Mouse (Mus musculus): ENCODE measurements at regions not wholly inside any gene's neighbourhood (a gene's known extent, or its start where the extent isn't known, plus 50 kb on each side); places are given as distances from the start of the nearest gene placed in this dataset.

GRCm38 (mm10) chr8:76127486-76127885 lies 679.0 kb downstream of the Iqcm start:
- ATAC-seq (ENCODE audit: insufficient read depth) (no peak), DNase-seq (ENCODE audit: low read depth in 3 of 3, low spot score in 3 of 3) (no peak)
- Histone ChIP-seq H3K27me3 (ENCODE audit: control insufficient read depth, insufficient read depth, low read length) (no peaks in the 10 kb centered on the region), H3K27ac (no peak overlapping the region), H3K9me3 (ENCODE audit: control insufficient read depth, low read length) (no peaks in the 10 kb centered on the region), H3K36me3 (replicated peaks; ENCODE audit: control insufficient read depth, insufficient read depth, low read depth) (no peaks in the 10 kb centered on the region), H3K4me3 (ENCODE audit: insufficient read depth in 1 of 2, low read depth in 2 of 2, low read length in 2 of 2) (no peak overlapping the region), H3K4me1 (replicated peaks; ENCODE audit: control insufficient read depth in 2 of 2, insufficient read depth in 2 of 2, low read length in 1 of 2) (no peaks in the 10 kb centered on the region), H3K9ac (replicated peaks) (no peak overlapping the region), H3K4me2 (ENCODE audit: low read depth) (no peak overlapping the region)
- TF ChIP-seq EP300 (IDR thresholded peaks at IDR 0.05; ENCODE audit: low read depth) (no peak), CTCF (IDR thresholded peaks at IDR 0.05; ENCODE audit: low read depth) (no peak)
- WGBS (ENCODE audit: insufficient replicate concordance) = 70% methylated on average over 2 of the region's 2 CpGs

DNA sequence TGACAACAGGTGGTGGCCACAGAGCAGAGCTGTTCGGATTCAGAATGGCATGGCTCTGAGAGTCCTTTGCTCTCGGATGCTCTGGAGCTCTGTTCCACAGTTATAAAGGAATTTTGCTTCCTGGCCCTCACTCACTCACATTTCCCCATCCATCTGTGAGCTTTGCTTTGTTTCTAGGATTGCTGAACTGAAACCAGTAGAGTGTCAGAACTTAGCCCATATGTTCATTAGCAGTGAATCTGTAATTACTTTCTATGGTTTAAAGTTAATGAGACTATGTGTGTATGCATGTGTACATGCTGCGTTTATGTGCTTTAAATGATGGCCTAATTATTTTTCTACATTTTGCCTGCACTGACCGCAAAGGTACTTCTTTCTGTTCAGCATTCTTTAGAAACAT lies 688.7 kb downstream of the Iqcm start:
- Histone ChIP-seq H3K9ac (replicated peaks) (no peak overlapping the region), H3K36me3 (replicated peaks; ENCODE audit: control insufficient read depth, insufficient read depth, low read depth) (no peaks in the 10 kb centered on the region), H3K27me3 (ENCODE audit: control insufficient read depth, insufficient read depth, low read length) (no peaks in the 10 kb centered on the region), H3K27ac (no peak overlapping the region), H3K9me3 (ENCODE audit: control insufficient read depth, low read length) (no peaks in the 10 kb centered on the region), H3K4me3 (ENCODE audit: insufficient read depth in 1 of 2, low read depth in 2 of 2, low read length in 2 of 2) (no peak overlapping the region), H3K4me1 (replicated peaks; ENCODE audit: control insufficient read depth in 2 of 2, insufficient read depth in 2 of 2, low read length in 1 of 2) (no peaks in the 10 kb centered on the region), H3K4me2 (ENCODE audit: low read depth) (no peak overlapping the region)
- no peak for ATAC-seq (ENCODE audit: insufficient read depth)
- WGBS (ENCODE audit: insufficient replicate concordance) = 44% methylated on average over 4 of the region's 4 CpGs
- DNase-seq (ENCODE audit: low read depth in 3 of 3, low spot score in 3 of 3) = no peak
- no peak for TF ChIP-seq EP300 (IDR thresholded peaks at IDR 0.05; ENCODE audit: low read depth)
- TF ChIP-seq CTCF (IDR thresholded peaks at IDR 0.05; ENCODE audit: low read depth) = no peak

GRCm38 (mm10) chr8:76148681-76149080 lies 700.2 kb downstream of the Iqcm start:
- Histone ChIP-seq H3K9ac (replicated peaks) (no peak overlapping the region), H3K27ac (no peak overlapping the region), H3K4me1 (replicated peaks; ENCODE audit: control insufficient read depth in 2 of 2, insufficient read depth in 2 of 2, low read length in 1 of 2) (no peaks in the 10 kb centered on the region), H3K9me3 (ENCODE audit: control insufficient read depth, low read length) (no peaks in the 10 kb centered on the region), H3K27me3 (ENCODE audit: control insufficient read depth, insufficient read depth, low read length) (no peaks in the 10 kb centered on the region), H3K36me3 (replicated peaks; ENCODE audit: control insufficient read depth, insufficient read depth, low read depth) (no peaks in the 10 kb centered on the region), H3K4me3 (ENCODE audit: insufficient read depth in 1 of 2, low read depth in 2 of 2, low read length in 2 of 2) (no peak overlapping the region), H3K4me2 (ENCODE audit: low read depth) (no peak overlapping the region)
- 28% methylated on average over 4 of the region's 4 CpGs for WGBS (ENCODE audit: insufficient replicate concordance)
- no peak for ATAC-seq (ENCODE audit: insufficient read depth)
- no peak for TF ChIP-seq CTCF (IDR thresholded peaks at IDR 0.05; ENCODE audit: low read depth)
- no peak for TF ChIP-seq EP300 (IDR thresholded peaks at IDR 0.05; ENCODE audit: low read depth)
- DNase-seq (ENCODE audit: low read depth in 3 of 3, low spot score in 3 of 3) = no peak

GRCm38 (mm10) chr8:76182520-76182919 lies 716.7 kb upstream of the Nr3c2 start:
- ATAC-seq (ENCODE audit: insufficient read depth) = no peak
- H3K4me2 ChIP-seq (ENCODE audit: low read depth) = no peak overlapping the region
- no peak for DNase-seq (ENCODE audit: low read depth in 3 of 3, low spot score in 3 of 3)
- H3K4me3 ChIP-seq (ENCODE audit: insufficient read depth in 1 of 2, low read depth in 2 of 2, low read length in 2 of 2) = no peak overlapping the region
- no peaks in the 10 kb centered on the region for H3K9me3 ChIP-seq (ENCODE audit: control insufficient read depth, low read length)
- TF ChIP-seq CTCF (IDR thresholded peaks at IDR 0.05; ENCODE audit: low read depth) (no peak), EP300 (IDR thresholded peaks at IDR 0.05; ENCODE audit: low read depth) (no peak)
- H3K27me3 ChIP-seq (ENCODE audit: control insufficient read depth, insufficient read depth, low read length) = no peaks in the 10 kb centered on the region
- H3K9ac ChIP-seq (replicated peaks) = no peak overlapping the region
- H3K36me3 ChIP-seq (replicated peaks; ENCODE audit: control insufficient read depth, insufficient read depth, low read depth) = no peaks in the 10 kb centered on the region
- H3K27ac ChIP-seq = no peak overlapping the region
- 45% methylated on average over 3 of the region's 3 CpGs for WGBS (ENCODE audit: insufficient replicate concordance)
- H3K4me1 ChIP-seq (replicated peaks; ENCODE audit: control insufficient read depth in 2 of 2, insufficient read depth in 2 of 2, low read length in 1 of 2) = no peaks in the 10 kb centered on the region

DNA sequence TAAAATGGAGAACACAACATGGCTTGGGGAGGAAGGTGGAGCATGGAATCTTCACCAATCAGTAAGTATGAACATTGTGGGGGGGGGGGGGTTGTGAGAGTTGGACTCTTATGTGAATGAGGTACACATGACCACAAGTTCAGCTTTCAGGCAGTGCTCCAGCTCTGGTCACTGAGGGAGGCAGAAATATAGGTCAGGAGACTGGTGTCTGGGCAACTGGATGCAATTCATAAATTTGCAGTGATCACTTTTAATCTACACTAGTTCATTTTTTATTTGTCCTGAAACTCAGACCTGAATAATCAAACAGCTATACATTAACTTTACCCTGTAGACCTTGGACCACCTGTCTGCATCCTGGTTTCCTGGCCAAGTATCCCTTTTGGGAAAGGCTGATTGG lies 715.4 kb upstream of the Nr3c2 start:
- H3K9ac ChIP-seq (replicated peaks) = no peak overlapping the region

More for the DNA sequence above, 715.4 kb upstream of the Nr3c2 start:
- Histone ChIP-seq H3K4me3 (ENCODE audit: insufficient read depth in 1 of 2, low read depth in 2 of 2, low read length in 2 of 2) (no peak overlapping the region), H3K4me1 (replicated peaks; ENCODE audit: control insufficient read depth in 2 of 2, insufficient read depth in 2 of 2, low read length in 1 of 2) (no peaks in the 10 kb centered on the region), H3K27ac (no peak overlapping the region), H3K4me2 (ENCODE audit: low read depth) (no peak overlapping the region), H3K27me3 (ENCODE audit: control insufficient read depth, insufficient read depth, low read length) (no peaks in the 10 kb centered on the region), H3K36me3 (replicated peaks; ENCODE audit: control insufficient read depth, insufficient read depth, low read depth) (no peaks in the 10 kb centered on the region), H3K9me3 (ENCODE audit: control insufficient read depth, low read length) (no peaks in the 10 kb centered on the region)
- ATAC-seq (ENCODE audit: insufficient read depth) (no peak), DNase-seq (ENCODE audit: low read depth in 3 of 3, low spot score in 3 of 3) (no peak)
- TF ChIP-seq EP300 (IDR thresholded peaks at IDR 0.05; ENCODE audit: low read depth) (no peak), CTCF (IDR thresholded peaks at IDR 0.05; ENCODE audit: low read depth) (no peak)
